Mouse (Mus musculus) cerebellum, adult 2 months (tissue): ENCODE measurements around the gene B2m.

Source experiments
- CTCF ChIP-seq: fragments of 200-500 bp; IDR thresholded peaks from 2 replicates; pipeline ENCODE4 v1.5.1; 2011; ENCODE audit warnings: low read depth, mild to moderate bottlenecking, control low read depth, low read length, moderate library complexity, borderline replicate concordance; ENCODE audit not compliant: insufficient read depth
- POLR2A ChIP-seq: fragments of 200-500 bp; IDR thresholded peaks from 2 replicates; pipeline ENCODE4 v1.6.1; 2011; ENCODE audit warnings: low read length, control low read depth, borderline replicate concordance; ENCODE audit not compliant: insufficient read depth

DNA sequence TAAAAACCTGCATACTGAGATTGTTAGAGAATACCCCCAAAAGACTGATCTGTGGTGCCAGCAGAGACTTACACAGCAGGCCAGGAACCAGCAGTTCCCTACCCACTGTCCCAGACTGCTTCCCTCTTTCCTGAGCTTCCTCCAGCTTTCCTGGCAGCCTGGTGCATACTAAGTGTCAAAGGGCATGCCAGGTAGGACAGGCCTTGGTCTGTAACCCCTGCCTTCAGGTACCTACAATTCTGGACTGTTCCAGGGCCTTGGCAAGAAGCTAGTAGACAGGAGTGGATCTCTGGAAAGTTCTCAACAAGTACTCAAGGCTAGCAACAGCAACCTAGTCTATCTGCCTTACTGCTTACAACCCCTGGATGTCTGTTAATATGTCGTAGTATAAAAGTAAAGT, 3.7 kb downstream of the B2m start:
- TF ChIP-seq POLR2A (no peak), CTCF (no peak)
